Mouse (Mus musculus) megakaryocyte, embryonic 14.5 days (primary cell): ENCODE measurements around the gene Plekhh1. TPM values are rescaled to one million over a fixed set of nuclear protein-coding genes. Genes with fewer than 3 reads are reported as not detected.

Source experiments
- H3K27me3 ChIP-seq: replicated peaks from 2 replicates; pipeline ENCODE3; 2012; ENCODE audit warnings: inconsistent platforms
- H3K36me3 ChIP-seq: replicated peaks from 2 replicates; pipeline ENCODE3; 2012; ENCODE audit warnings: low read length, inconsistent platforms, mixed read lengths
- H3K4me1 ChIP-seq: 2 replicates; pipeline ENCODE4 v1.6.1; 2012; ENCODE audit warnings: inconsistent platforms
- H3K4me3 ChIP-seq: replicated peaks from 2 replicates; pipeline ENCODE3; 2012; ENCODE audit warnings: moderate library complexity, mild to moderate bottlenecking, inconsistent platforms
- H3K9me3 ChIP-seq: 2 replicates; pipeline ENCODE4 v1.6.1; 2012; ENCODE audit warnings: inconsistent platforms
- FLI1 ChIP-seq: IDR thresholded peaks from 2 replicates; pipeline ENCODE4 v1.6.1; 2012; ENCODE audit warnings: low read length, inconsistent platforms, mixed read lengths
- GATA1 ChIP-seq: IDR thresholded peaks from 3 replicates; pipeline ENCODE4 v1.6.1; 2012; ENCODE audit warnings: mixed read lengths, low read length, inconsistent platforms, borderline replicate concordance
- polyA plus RNA-seq: library from polyadenylated mRNA; stranded (reverse); fragments of >175 nt; gene quantifications from 2 replicates; pipeline ENCODE4 v1.2.3, GENCODE M21; 2012; ENCODE audit warnings: low replicate concordance; ENCODE audit not compliant: insufficient read depth

Gene Plekhh1
- 0.02 TPM in 1 of 2 replicates, not detected in the other for polyA plus RNA-seq

DNA sequence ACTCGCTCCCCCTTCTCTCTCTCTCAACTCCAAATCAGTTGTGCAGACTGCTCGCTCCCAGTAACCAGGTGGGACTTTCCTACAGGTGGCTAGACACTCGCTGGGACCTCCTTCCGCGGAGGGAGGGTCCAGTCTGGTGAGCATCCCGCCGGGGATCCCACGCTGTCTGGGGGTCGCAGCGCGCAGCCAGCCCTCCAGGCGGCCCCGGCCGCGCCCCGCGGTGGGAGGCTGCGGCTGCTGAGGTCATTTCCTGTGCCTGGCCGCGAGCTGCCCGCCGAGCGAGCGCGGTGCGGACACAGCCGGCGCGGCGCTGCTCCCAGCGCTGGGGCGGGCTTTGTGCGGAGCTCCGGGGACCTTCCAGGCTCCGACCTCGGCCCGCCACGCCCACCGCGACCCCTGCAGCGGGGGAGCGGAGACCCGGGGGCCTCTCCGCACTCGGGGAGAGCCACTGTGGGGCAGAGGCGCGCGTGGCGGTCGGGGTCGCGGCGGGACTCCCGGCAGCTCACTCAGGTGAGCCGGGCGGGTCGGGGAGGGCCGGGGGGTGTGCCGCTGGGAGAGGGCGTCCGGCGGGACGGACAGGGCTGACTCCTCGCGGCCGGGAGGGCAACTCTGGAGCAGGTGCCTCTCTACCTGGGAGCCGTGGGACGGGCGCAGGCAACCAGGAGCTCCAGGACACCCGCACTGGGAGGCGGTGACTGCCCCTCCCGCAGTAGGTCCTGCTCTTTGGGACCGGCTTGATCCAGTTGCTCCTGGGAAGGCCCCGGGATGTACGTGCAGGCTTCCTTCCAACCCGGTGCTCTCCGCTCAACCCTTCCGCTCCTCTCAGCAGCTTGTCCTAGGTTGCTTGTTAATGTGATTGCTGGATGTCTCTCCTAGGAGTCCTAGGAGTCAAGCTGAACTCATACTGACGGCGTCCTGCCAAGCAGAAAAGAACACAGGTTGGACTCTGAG, at the start of gene Plekhh1:
TSS of gene Plekhh1 (plus strand) at position 253 of the 951 bp plus-strand sequence.
- TF ChIP-seq FLI1 (no peak), GATA1 (no peak)
- Histone ChIP-seq H3K36me3 (no peaks in the 10 kb centered on the region), H3K9me3 (0 out of 2 replicates have a peak, but pooled peaks cover 2% of the 10 kb centered on the region), H3K4me1 (peaks cover 18% of the 10 kb centered on the region), H3K27me3 (peaks cover 70% of the 10 kb centered on the region), H3K4me3 (peak within 1 kb of the TSS; percentile 91)

- H3K4me1 ChIP-seq, result peaks cover 75% of the 10 kb centered on the region
Measured at GRCm38 (mm10) chr12:78980683-78981091, 48.3 kb upstream of the Plekhh1 start.

GRCm38 (mm10) chr12:78981131-78981530, 47.8 kb upstream of the Plekhh1 start:
- TF ChIP-seq GATA1, result no peak
- TF ChIP-seq FLI1, result no peak
- H3K36me3 ChIP-seq, result peaks cover 26% of the 10 kb centered on the region
- no peaks in the 10 kb centered on the region for H3K27me3 ChIP-seq
- peaks cover 72% of the 10 kb centered on the region for H3K4me1 ChIP-seq
- peak overlapping the region; percentile 93 for H3K4me3 ChIP-seq
- H3K9me3 ChIP-seq, result no peaks in the 10 kb centered on the region

More at GRCm38 (mm10) chr12:78980683-78981091, 48.3 kb upstream of the Plekhh1 start:
- Histone ChIP-seq H3K27me3 (no peaks in the 10 kb centered on the region), H3K4me3 (peak overlapping the region; percentile 93), H3K36me3 (peaks cover 26% of the 10 kb centered on the region), H3K9me3 (no peaks in the 10 kb centered on the region)
- TF ChIP-seq GATA1 (no peak), FLI1 (no peak)

- peaks cover 67% of the 10 kb centered on the region for H3K4me1 ChIP-seq
- H3K4me3 ChIP-seq, result no peak overlapping the region
- no peaks in the 10 kb centered on the region for H3K27me3 ChIP-seq
- TF ChIP-seq FLI1, result no peak
- TF ChIP-seq GATA1, result no peak
- no peaks in the 10 kb centered on the region for H3K9me3 ChIP-seq
- H3K36me3 ChIP-seq, result peaks cover 21% of the 10 kb centered on the region
Measured at GRCm38 (mm10) chr12:78981938-78982825, 46.8 kb upstream of the Plekhh1 start.

- TF ChIP-seq GATA1 (no peak), FLI1 (no peak)
- Histone ChIP-seq H3K4me3 (no peak overlapping the region), H3K27me3 (no peaks in the 10 kb centered on the region), H3K4me1 (peaks cover 67% of the 10 kb centered on the region), H3K36me3 (peaks cover 12% of the 10 kb centered on the region), H3K9me3 (no peaks in the 10 kb centered on the region)
Measured at GRCm38 (mm10) chr12:78983296-78984034, 45.5 kb upstream of the Plekhh1 start.

- Histone ChIP-seq H3K27me3 (no peaks in the 10 kb centered on the region), H3K9me3 (no peaks in the 10 kb centered on the region), H3K4me1 (peaks cover 67% of the 10 kb centered on the region), H3K4me3 (no peak overlapping the region), H3K36me3 (peaks cover 9% of the 10 kb centered on the region)
- TF ChIP-seq GATA1, result no peak
- no peak for TF ChIP-seq FLI1
Measured at GRCm38 (mm10) chr12:78984035-78984432, 44.9 kb upstream of the Plekhh1 start.

DNA sequence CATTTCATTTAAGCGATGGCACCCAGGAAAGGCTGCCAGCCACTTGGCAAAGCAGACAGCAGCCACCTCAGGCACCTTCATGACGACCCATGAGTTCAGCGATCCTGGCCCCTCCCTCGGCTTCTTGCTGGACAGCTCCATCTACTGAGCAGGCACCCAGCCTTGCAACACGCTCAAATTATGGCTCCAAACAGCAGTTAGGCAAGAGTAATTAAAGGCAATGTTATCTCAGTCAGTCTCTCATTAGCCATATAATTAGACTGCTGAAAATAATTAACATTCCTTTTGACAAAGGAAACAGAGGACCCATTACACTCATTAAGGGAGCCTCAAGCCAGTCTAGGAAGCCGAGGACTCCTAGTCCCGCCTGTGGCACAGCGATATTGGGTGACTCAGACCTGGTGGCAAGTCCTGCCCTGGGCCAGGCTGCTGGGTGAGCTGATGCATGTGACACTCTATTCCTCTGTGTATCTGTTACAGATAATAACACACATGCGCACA, 41.3 kb upstream of the Plekhh1 start:
- Histone ChIP-seq H3K36me3 (peaks cover 9% of the 10 kb centered on the region), H3K27me3 (no peaks in the 10 kb centered on the region), H3K9me3 (no peaks in the 10 kb centered on the region), H3K4me1 (peaks cover 52% of the 10 kb centered on the region), H3K4me3 (no peak overlapping the region)
- no peak for TF ChIP-seq GATA1
- no peak for TF ChIP-seq FLI1

GRCm38 (mm10) chr12:78996271-78996670, 32.7 kb upstream of the Plekhh1 start:
- Histone ChIP-seq H3K4me1 (peaks cover 53% of the 10 kb centered on the region), H3K9me3 (no peaks in the 10 kb centered on the region), H3K36me3 (peaks cover 15% of the 10 kb centered on the region), H3K4me3 (no peak overlapping the region), H3K27me3 (no peaks in the 10 kb centered on the region)
- TF ChIP-seq FLI1 (no peak), GATA1 (no peak)

DNA sequence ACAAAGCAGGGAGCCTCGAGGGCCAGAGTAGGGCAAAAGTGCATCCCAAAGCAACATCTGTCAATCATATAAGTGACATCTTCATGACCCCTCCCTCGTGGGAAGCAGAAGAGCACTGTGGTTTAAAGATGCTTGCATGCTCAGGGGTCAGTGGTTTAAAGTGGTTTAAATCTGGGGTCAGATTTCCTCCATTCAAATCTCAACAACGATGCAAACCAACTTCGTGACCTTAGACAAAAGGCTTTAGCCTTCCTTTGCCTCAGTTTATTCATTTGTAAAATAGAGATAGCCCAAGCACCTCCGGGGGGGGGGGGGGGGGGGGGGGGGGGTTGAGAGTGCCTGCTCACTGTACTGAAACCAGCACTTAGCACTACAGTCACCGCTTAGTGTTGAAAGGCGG, 32.3 kb upstream of the Plekhh1 start:
- Histone ChIP-seq H3K9me3 (no peaks in the 10 kb centered on the region), H3K4me3 (no peak overlapping the region), H3K27me3 (no peaks in the 10 kb centered on the region), H3K4me1 (peaks cover 57% of the 10 kb centered on the region), H3K36me3 (peaks cover 15% of the 10 kb centered on the region)
- TF ChIP-seq GATA1 (no peak), FLI1 (no peak)
